Mouse (Mus musculus) hindbrain, embryonic 11.5 days (tissue): ENCODE results near the gene Stard7. TPM values are rescaled to one million over a fixed set of nuclear protein-coding genes. Genes with fewer than 3 reads are reported as not detected.

Experiments used
- ATAC-seq: fragments of 200-750 bp; cut with Nextera tagmentation; 2 replicates; pipeline ENCODE4 v1.8.0; 2017; ENCODE audit warnings: mild to moderate bottlenecking, moderate TSS enrichment, moderate library complexity; ENCODE audit not compliant: low FRiP score
- DNase-seq: peaks from one replicate; pipeline ENCODE4 v3.0.0-alpha.2; 2015; ENCODE audit warnings: low spot score
- H3K27ac ChIP-seq: fragments of 300-500 bp; sonication (generic); 2 replicates; pipeline ENCODE4 v1.5.1; 2014; ENCODE audit warnings: mild to moderate bottlenecking, low read depth, low read length
- H3K27me3 ChIP-seq: fragments of 300-500 bp; sonication (generic); 2 replicates; pipeline ENCODE4 v1.6.1; 2014; ENCODE audit warnings: mild to moderate bottlenecking, low read length, moderate library complexity, mixed read lengths; ENCODE audit not compliant: control insufficient read depth, insufficient read depth
- H3K36me3 ChIP-seq: fragments of 300-500 bp; sonication (generic); 2 replicates; pipeline ENCODE4 v1.6.1; 2014; ENCODE audit warnings: mild to moderate bottlenecking, low read length, moderate library complexity, mixed read lengths; ENCODE audit not compliant: control insufficient read depth, insufficient read depth
- H3K4me1 ChIP-seq: fragments of 300-500 bp; sonication (generic); replicated peaks from 2 replicates; pipeline ENCODE4 v1.6.1; 2014; ENCODE audit warnings: low read length, mixed read lengths; ENCODE audit not compliant: control insufficient read depth, insufficient read depth
- H3K4me2 ChIP-seq: fragments of 300-500 bp; sonication (generic); replicated peaks from 2 replicates; pipeline ENCODE4 v1.6.1; 2014; ENCODE audit warnings: mild to moderate bottlenecking, low read depth, low read length
- H3K4me3 ChIP-seq: fragments of 300-500 bp; sonication (generic); 2 replicates; pipeline ENCODE4 v1.5.1; 2014; ENCODE audit warnings: low read depth, low read length
- H3K9ac ChIP-seq: fragments of 300-500 bp; sonication (generic); 2 replicates; pipeline ENCODE4 v1.6.1; 2014; ENCODE audit warnings: low read depth, low read length
- H3K9me3 ChIP-seq: fragments of 300-500 bp; sonication (generic); 2 replicates; pipeline ENCODE4 v1.6.1; 2016; ENCODE audit warnings: low read length; ENCODE audit not compliant: control insufficient read depth
- WGBS: fragments of 180-500 bp; shearing (Covaris S2); extraction: QIAGEN DNeasy Blood & Tissue Kit; methylation state at CpG from one replicate; pipeline ENCODE4 v1.1.7; 2014; 5-methylcytosine and 5-hydroxymethylcytosine counted together
- polyA plus RNA-seq: library from polyadenylated mRNA; unstranded; fragments of >200 nt; fragmentation: Nextera tagmentation; extraction: Ambion mirVana; gene quantifications from 2 replicates; pipeline ENCODE4 v1.2.1, GENCODE M21; 2014

Gene Stard7
- polyA plus RNA-seq, 1 experiment from 2014 or later = 79.5 TPM

DNA sequence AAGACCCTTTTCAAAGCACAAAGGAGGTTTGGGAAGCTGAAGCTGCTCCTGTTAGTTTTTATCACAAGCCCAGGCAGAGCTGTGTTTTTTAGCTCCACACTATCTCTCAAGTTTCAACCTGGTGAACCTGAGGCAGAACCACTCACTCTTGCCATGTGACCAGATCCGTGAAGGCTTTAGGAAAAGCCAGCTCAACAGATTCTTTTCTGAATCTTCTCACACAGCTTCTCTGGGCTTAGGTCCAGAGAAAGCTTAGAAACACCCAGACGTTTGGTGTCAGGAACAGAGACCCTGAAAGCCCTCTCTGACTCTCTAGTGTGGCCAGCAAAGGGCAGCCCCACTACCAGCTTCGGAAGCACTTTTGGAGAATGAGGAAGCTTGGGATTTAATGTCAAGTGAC lies 18.6 kb upstream of the Stard7 start:
- H3K27ac ChIP-seq = no peak overlapping the region
- no peaks in the 10 kb centered on the region for H3K36me3 ChIP-seq
- peaks cover 4% of the 10 kb centered on the region for H3K4me1 ChIP-seq
- H3K9me3 ChIP-seq = no peaks in the 10 kb centered on the region
- no peak overlapping the region for H3K4me3 ChIP-seq
- ATAC-seq (no peak), DNase-seq (no peak)
- H3K9ac ChIP-seq = no peak overlapping the region
- H3K27me3 ChIP-seq = no peaks in the 10 kb centered on the region
- no peak overlapping the region for H3K4me2 ChIP-seq
- 89% methylated on average over 3 of the region's 3 CpGs for WGBS

GRCm38 (mm10) chr2:127251880-127252527 lies 18.0 kb upstream of the Stard7 start:
- H3K4me1 ChIP-seq = peaks cover under 1% of the 10 kb centered on the region
- H3K4me3 ChIP-seq = no peak overlapping the region
- DNase-seq (no peak), ATAC-seq (no peak)
- no peaks in the 10 kb centered on the region for H3K36me3 ChIP-seq
- H3K9ac ChIP-seq = no peak overlapping the region
- no peak overlapping the region for H3K4me2 ChIP-seq
- no peaks in the 10 kb centered on the region for H3K27me3 ChIP-seq
- WGBS = 84% methylated on average over 3 of the region's 3 CpGs
- H3K9me3 ChIP-seq = no peaks in the 10 kb centered on the region
- no peak overlapping the region for H3K27ac ChIP-seq

GRCm38 (mm10) chr2:127252787-127253186 lies 17.2 kb upstream of the Stard7 start:
- no peak overlapping the region for H3K27ac ChIP-seq
- H3K4me3 ChIP-seq = no peak overlapping the region
- ATAC-seq (no peak), DNase-seq (no peak)
- WGBS = 86% methylated on average over 5 of the region's 5 CpGs
- 0 out of 2 replicates have a peak, but pooled peaks cover 2% of the 10 kb centered on the region for H3K36me3 ChIP-seq
- H3K27me3 ChIP-seq = no peaks in the 10 kb centered on the region
- H3K9me3 ChIP-seq = no peaks in the 10 kb centered on the region
- no peak overlapping the region for H3K9ac ChIP-seq
- H3K4me1 ChIP-seq = no peaks in the 10 kb centered on the region
- no peak overlapping the region for H3K4me2 ChIP-seq

GRCm38 (mm10) chr2:127254604-127255134 lies 15.3 kb upstream of the Stard7 start:
- Histone ChIP-seq H3K36me3 (0 out of 2 replicates have a peak, but pooled peaks cover 6% of the 10 kb centered on the region), H3K9me3 (no peaks in the 10 kb centered on the region), H3K27ac (no peak overlapping the region), H3K27me3 (no peaks in the 10 kb centered on the region), H3K4me2 (no peak overlapping the region), H3K4me3 (no peak overlapping the region), H3K9ac (no peak overlapping the region), H3K4me1 (no peaks in the 10 kb centered on the region)
- no peak for ATAC-seq
- no peak for DNase-seq
- 86% methylated on average over 3 of the region's 3 CpGs for WGBS

DNA sequence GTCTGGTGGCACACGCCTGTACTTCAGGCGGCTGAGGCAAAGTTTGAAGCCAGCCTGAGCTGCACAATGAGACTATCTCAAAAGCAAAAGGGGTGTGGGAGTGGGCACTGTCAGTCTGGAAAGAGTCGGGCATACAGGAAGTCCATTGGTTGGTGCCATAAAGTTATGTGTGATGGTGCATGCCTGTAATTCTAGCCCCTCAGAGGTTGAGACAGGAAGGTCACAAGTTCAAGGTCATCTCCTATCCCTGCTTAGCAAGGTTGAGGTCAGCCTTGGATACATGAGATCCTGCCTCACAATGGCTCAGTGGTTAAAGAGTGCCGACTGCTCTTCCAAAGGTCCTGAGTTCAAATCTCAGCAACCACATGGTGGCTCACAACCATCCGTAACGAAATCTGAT lies 14.7 kb upstream of the Stard7 start:
- Histone ChIP-seq H3K4me3 (no peak overlapping the region), H3K9me3 (no peaks in the 10 kb centered on the region), H3K9ac (no peak overlapping the region), H3K27me3 (no peaks in the 10 kb centered on the region), H3K27ac (no peak overlapping the region), H3K4me2 (no peak overlapping the region), H3K36me3 (0 out of 2 replicates have a peak, but pooled peaks cover 6% of the 10 kb centered on the region), H3K4me1 (no peaks in the 10 kb centered on the region)
- WGBS = 89% methylated on average over 6 of the region's 6 CpGs
- ATAC-seq = no peak
- no peak for DNase-seq

- Histone ChIP-seq H3K27ac (no peak overlapping the region), H3K4me2 (no peak overlapping the region), H3K27me3 (no peaks in the 10 kb centered on the region), H3K4me3 (no peak overlapping the region), H3K9ac (no peak overlapping the region), H3K36me3 (0 out of 2 replicates have a peak, but pooled peaks cover 6% of the 10 kb centered on the region), H3K4me1 (no peaks in the 10 kb centered on the region), H3K9me3 (no peaks in the 10 kb centered on the region)
- WGBS = 91% methylated on average over 5 of the region's 5 CpGs
- DNase-seq = no peak
- no peak for ATAC-seq
These were observed 10.7 kb upstream of the Stard7 start for GRCm38 (mm10) chr2:127259340-127259739.

- Histone ChIP-seq H3K4me2 (no peak overlapping the region), H3K36me3 (0 out of 2 replicates have a peak, but pooled peaks cover 6% of the 10 kb centered on the region), H3K27ac (no peak overlapping the region), H3K4me3 (no peak overlapping the region), H3K9me3 (no peaks in the 10 kb centered on the region), H3K4me1 (no peaks in the 10 kb centered on the region), H3K9ac (no peak overlapping the region), H3K27me3 (no peaks in the 10 kb centered on the region)
- DNase-seq = no peak
- ATAC-seq = no peak
These were observed 7.5 kb upstream of the Stard7 start for GRCm38 (mm10) chr2:127262480-127262879.

GRCm38 (mm10) chr2:127267854-127268253 lies 2.2 kb upstream of the Stard7 start:
- no peak for DNase-seq
- WGBS = 32% methylated on average over 4 of the region's 4 CpGs

More at GRCm38 (mm10) chr2:127267854-127268253, 2.2 kb upstream of the Stard7 start:
- Histone ChIP-seq H3K4me2 (no peak overlapping the region), H3K9ac (no peak overlapping the region), H3K4me3 (no peak overlapping the region), H3K27ac (no peak overlapping the region), H3K36me3 (no peaks in the 10 kb centered on the region), H3K4me1 (no peaks in the 10 kb centered on the region), H3K27me3 (no peaks in the 10 kb centered on the region), H3K9me3 (no peaks in the 10 kb centered on the region)
- ATAC-seq = no peak
